Mouse (Mus musculus) urinary bladder, postnatal 25 days (tissue): Measurements from ENCODE around the gene Ino80.

Experiments used
- DNase-seq: peaks from one replicate; pipeline ENCODE4 v3.0.0; 2022; ENCODE audit warnings: low spot score

The Ino80 gene

GRCm38 (mm10) chr2:119323866-119324575, 153.5 kb downstream of the Ino80 start:
- no peak for DNase-seq
